Mouse (Mus musculus) forebrain, embryonic 14.5 days (tissue): Measurements from ENCODE around the gene Tent5c. TPM values are rescaled to one million over a fixed set of nuclear protein-coding genes. Genes with fewer than 3 reads are reported as not detected.

Source experiments
- ATAC-seq: fragments of 200-750 bp; cut with Nextera tagmentation; 2 replicates; pipeline ENCODE4 v1.8.0; 2017; ENCODE audit warnings: mild to moderate bottlenecking, moderate library complexity
- DNase-seq: peaks from one replicate; pipeline ENCODE4 v3.0.0-alpha.2; 2015; ENCODE audit warnings: low spot score
- H3K27ac ChIP-seq: fragments of 300-500 bp; sonication (generic); 2 replicates; pipeline ENCODE4 v1.5.1; 2014; ENCODE audit warnings: low read depth, mild to moderate bottlenecking, control low read depth, low read length, moderate library complexity
- H3K27me3 ChIP-seq: fragments of 300-500 bp; sonication (generic); replicated peaks from 2 replicates; pipeline ENCODE4 v1.6.1; 2014; ENCODE audit warnings: low read length, control low read depth, mixed read lengths; ENCODE audit not compliant: control insufficient read depth, insufficient read depth
- H3K36me3 ChIP-seq: fragments of 300-500 bp; sonication (generic); 2 replicates; pipeline ENCODE4 v1.6.1; 2014; ENCODE audit warnings: low read length, control low read depth; ENCODE audit not compliant: control insufficient read depth, insufficient read depth
- H3K4me1 ChIP-seq: fragments of 300-500 bp; sonication (generic); 2 replicates; pipeline ENCODE4 v1.6.1; 2014; ENCODE audit warnings: antibody characterized with exemption, low read length, control low read depth; ENCODE audit not compliant: control insufficient read depth, insufficient read depth
- H3K4me2 ChIP-seq: fragments of 300-500 bp; sonication (generic); 2 replicates; pipeline ENCODE4 v1.6.1; 2014; ENCODE audit warnings: mild to moderate bottlenecking, control low read depth, low read length
- H3K4me3 ChIP-seq: fragments of 300-500 bp; sonication (generic); 2 replicates; pipeline ENCODE4 v1.5.1; 2014; ENCODE audit warnings: low read depth, low read length, control low read depth
- H3K9ac ChIP-seq: fragments of 300-500 bp; sonication (generic); 2 replicates; pipeline ENCODE4 v1.6.1; 2014; ENCODE audit warnings: mild to moderate bottlenecking, low read length, control low read depth, moderate library complexity
- H3K9me3 ChIP-seq: fragments of 300-500 bp; sonication (generic); replicated peaks from 2 replicates; pipeline ENCODE4 v1.6.1; 2016; ENCODE audit warnings: low read length, control low read depth, mixed read lengths; ENCODE audit not compliant: control insufficient read depth
- WGBS: fragments of 180-500 bp; shearing (Covaris S2); extraction: QIAGEN DNeasy Blood & Tissue Kit; methylation state at CpG from one replicate; pipeline ENCODE4 v1.1.7; 2014; 5-methylcytosine and 5-hydroxymethylcytosine counted together
- polyA plus RNA-seq: library from polyadenylated mRNA; unstranded; fragments of >200 nt; fragmentation: Nextera tagmentation; extraction: Ambion mirVana; gene quantifications from 2 replicates; pipeline ENCODE4 v1.2.1, GENCODE M21; 2014

Gene Tent5c
- polyA plus RNA-seq, 1 experiment from 2014 or later, result 1.9 TPM

GRCm38 (mm10) chr3:100480251-100481005 lies 8.7 kb downstream of the Tent5c start:
- H3K4me1 ChIP-seq, result no peaks in the 10 kb centered on the region
- H3K36me3 ChIP-seq, result no peaks in the 10 kb centered on the region
- no peak overlapping the region for H3K9ac ChIP-seq
- WGBS, result 84% methylated on average over 7 of the region's 7 CpGs
- no peak overlapping the region for H3K4me2 ChIP-seq
- H3K9me3 ChIP-seq, result no peaks in the 10 kb centered on the region
- no peak for DNase-seq
- no peak overlapping the region for H3K4me3 ChIP-seq
- no peaks in the 10 kb centered on the region for H3K27me3 ChIP-seq
- ATAC-seq, result no peak
- H3K27ac ChIP-seq, result no peak overlapping the region

- no peaks in the 10 kb centered on the region for H3K4me1 ChIP-seq
- no peak overlapping the region for H3K9ac ChIP-seq
- H3K4me3 ChIP-seq, result no peak overlapping the region
- H3K36me3 ChIP-seq, result no peaks in the 10 kb centered on the region
- ATAC-seq (no peak), DNase-seq (no peak)
- H3K27me3 ChIP-seq, result no peaks in the 10 kb centered on the region
- no peaks in the 10 kb centered on the region for H3K9me3 ChIP-seq
- no peak overlapping the region for H3K4me2 ChIP-seq
- H3K27ac ChIP-seq, result no peak overlapping the region
- WGBS, result 46% methylated on average over 8 of the region's 8 CpGs
Observed at GRCm38 (mm10) chr3:100474950-100475472, 14.1 kb downstream of the Tent5c start.

- H3K36me3 ChIP-seq, result no peaks in the 10 kb centered on the region
- H3K4me2 ChIP-seq, result no peak overlapping the region
- H3K9ac ChIP-seq, result no peak overlapping the region
- ATAC-seq, result no peak
- H3K4me1 ChIP-seq, result no peaks in the 10 kb centered on the region
- WGBS, result 57% methylated on average over 7 of the region's 7 CpGs
- H3K4me3 ChIP-seq, result no peak overlapping the region
- DNase-seq, result no peak
- H3K9me3 ChIP-seq, result no peaks in the 10 kb centered on the region
- H3K27ac ChIP-seq, result no peak overlapping the region
- H3K27me3 ChIP-seq, result no peaks in the 10 kb centered on the region
Observed at GRCm38 (mm10) chr3:100474536-100474935, 14.6 kb downstream of the Tent5c start.

- Histone ChIP-seq H3K9ac (no peak overlapping the region), H3K4me3 (no peak overlapping the region), H3K36me3 (no peaks in the 10 kb centered on the region), H3K27me3 (no peaks in the 10 kb centered on the region), H3K27ac (no peak overlapping the region), H3K4me2 (no peak overlapping the region), H3K9me3 (no peaks in the 10 kb centered on the region), H3K4me1 (no peaks in the 10 kb centered on the region)
- 94% methylated on average over 21 of the region's 21 CpGs for WGBS
- DNase-seq, result no peak
- no peak for ATAC-seq
Observed at GRCm38 (mm10) chr3:100473146-100473545, 16.0 kb downstream of the Tent5c start.

GRCm38 (mm10) chr3:100470902-100471301 lies 18.2 kb downstream of the Tent5c start:
- Histone ChIP-seq H3K4me1 (no peaks in the 10 kb centered on the region), H3K4me3 (no peak overlapping the region), H3K9ac (no peak overlapping the region), H3K27ac (no peak overlapping the region), H3K27me3 (no peaks in the 10 kb centered on the region), H3K4me2 (no peak overlapping the region), H3K9me3 (no peaks in the 10 kb centered on the region), H3K36me3 (no peaks in the 10 kb centered on the region)
- no peak for ATAC-seq
- DNase-seq, result no peak
- WGBS, result 77% methylated on average over 3 of the region's 3 CpGs

GRCm38 (mm10) chr3:100470101-100470500 lies 19.0 kb downstream of the Tent5c start:
- whole genome bisulfite sequencing, result 86% methylated on average over 3 of the region's 3 CpGs
- ATAC-seq (no peak), DNase-seq (no peak)
- Histone ChIP-seq H3K27ac (no peak overlapping the region), H3K4me2 (no peak overlapping the region), H3K4me3 (no peak overlapping the region), H3K9ac (no peak overlapping the region), H3K27me3 (no peaks in the 10 kb centered on the region), H3K4me1 (no peaks in the 10 kb centered on the region), H3K9me3 (no peaks in the 10 kb centered on the region), H3K36me3 (no peaks in the 10 kb centered on the region)

- H3K4me2 ChIP-seq, result no peak overlapping the region
- H3K4me3 ChIP-seq, result no peak overlapping the region
- H3K9me3 ChIP-seq, result no peaks in the 10 kb centered on the region
- H3K4me1 ChIP-seq, result peaks cover 14% of the 10 kb centered on the region
- no peak for DNase-seq
- no peaks in the 10 kb centered on the region for H3K27me3 ChIP-seq
- no peak overlapping the region for H3K27ac ChIP-seq
- no peaks in the 10 kb centered on the region for H3K36me3 ChIP-seq
- no peak overlapping the region for H3K9ac ChIP-seq
- 87% methylated on average over 4 of the region's 4 CpGs for WGBS
- no peak for ATAC-seq
Observed at GRCm38 (mm10) chr3:100466551-100466950, 22.6 kb downstream of the Tent5c start.

GRCm38 (mm10) chr3:100464596-100464995 lies 24.5 kb downstream of the Tent5c start:
- Histone ChIP-seq H3K36me3 (no peaks in the 10 kb centered on the region), H3K9me3 (no peaks in the 10 kb centered on the region), H3K4me1 (peaks cover 14% of the 10 kb centered on the region), H3K4me2 (no peak overlapping the region), H3K27ac (no peak overlapping the region), H3K27me3 (no peaks in the 10 kb centered on the region), H3K4me3 (no peak overlapping the region), H3K9ac (no peak overlapping the region)
- ATAC-seq, result no peak
- no peak for DNase-seq
- 96% methylated on average over 5 of the region's 5 CpGs for WGBS

- H3K4me1 ChIP-seq, result peaks cover 14% of the 10 kb centered on the region
- H3K27ac ChIP-seq, result no peak overlapping the region
- H3K9me3 ChIP-seq, result no peaks in the 10 kb centered on the region
- H3K4me3 ChIP-seq, result no peak overlapping the region
- H3K4me2 ChIP-seq, result no peak overlapping the region
- 58% methylated on average over 2 of the region's 2 CpGs for WGBS
- no peak for ATAC-seq
- DNase-seq, result no peak
- H3K9ac ChIP-seq, result no peak overlapping the region
- no peaks in the 10 kb centered on the region for H3K36me3 ChIP-seq
- no peaks in the 10 kb centered on the region for H3K27me3 ChIP-seq
Observed at GRCm38 (mm10) chr3:100463959-100464265, 25.2 kb downstream of the Tent5c start.
